ENCODE assay signal across 11 mouse cellular contexts in genomic region chr9:15976959-15977663, GRCm38 (mm10).
A peak's percentile ranks its signal among the peaks of the same experiment; 100 is the strongest.
DNase-seq lines count a peak whose midpoint lies in the region; ATAC-seq lines count a peak whose summit lies in the region.
"Had no signal": no experiment of that assay in that cellular context is flagged by ENCODE, and none has a peak within 500 bp of the region (broad histone marks: within the 10 kb centered on the region; RNA-seq: fewer than 3 reads in every experiment).

No protein-coding gene starts in this region.

- no peaks in the 10 kb centered on the region for H3K9me3 ChIP-seq in forebrain, embryonic 12.5 days
- H3K9me3 ChIP-seq in forebrain, embryonic 10.5 days: no peaks in the 10 kb centered on the region
- H3K9me3 ChIP-seq in neural tube, embryonic 11.5 days (ENCODE audit: control insufficient read depth, low read length): no peaks in the 10 kb centered on the region
- no peaks in the 10 kb centered on the region for H3K9me3 ChIP-seq in limb, embryonic 12.5 days
- H3K9me3 ChIP-seq in stomach, embryonic 15.5 days: no peaks in the 10 kb centered on the region

- no peak for DNase-seq in forebrain, embryonic 10.5 days (ENCODE audit: extremely low spot score, low spot score)
- no peak for DNase-seq in neural tube, embryonic 11.5 days (ENCODE audit: low spot score)
- no peak for DNase-seq in neural tube, embryonic 10.5 days (ENCODE audit: extremely low spot score, low spot score)
- no peak for DNase-seq in right cerebral cortex, postnatal 25 days
- DNase-seq: thymus, adult 2 months had no signal

- H3K36me3 ChIP-seq in forebrain, embryonic 12.5 days (replicated peaks): no peaks in the 10 kb centered on the region
- no peaks in the 10 kb centered on the region for H3K36me3 ChIP-seq in forebrain, embryonic 10.5 days (replicated peaks)
- H3K36me3 ChIP-seq in neural tube, embryonic 11.5 days (ENCODE audit: control insufficient read depth, insufficient read depth, low read length): no peaks in the 10 kb centered on the region
- no peaks in the 10 kb centered on the region for H3K36me3 ChIP-seq in limb, embryonic 12.5 days
- no peaks in the 10 kb centered on the region for H3K36me3 ChIP-seq in stomach, embryonic 15.5 days

- H3K27me3 ChIP-seq in forebrain, embryonic 12.5 days: no peaks in the 10 kb centered on the region
- no peaks in the 10 kb centered on the region for H3K27me3 ChIP-seq in forebrain, embryonic 10.5 days (ENCODE audit: poor library complexity, severe bottlenecking)
- no peaks in the 10 kb centered on the region for H3K27me3 ChIP-seq in neural tube, embryonic 11.5 days (ENCODE audit: control insufficient read depth, insufficient read depth, low read length)
- H3K27me3 ChIP-seq in limb, embryonic 12.5 days: no peaks in the 10 kb centered on the region
- H3K27me3 ChIP-seq in stomach, embryonic 15.5 days (replicated peaks): no peaks in the 10 kb centered on the region
- H3K27me3 ChIP-seq: CH12.LX had no signal

- 46% methylated on average over 12 of the region's 12 CpGs for WGBS in forebrain, embryonic 12.5 days
- WGBS in forebrain, embryonic 10.5 days: 76% methylated on average over 12 of the region's 12 CpGs
- 63% methylated on average over 12 of the region's 12 CpGs for WGBS in neural tube, embryonic 11.5 days
- 53% methylated on average over 12 of the region's 12 CpGs for WGBS in limb, embryonic 12.5 days
- 36% methylated on average over 12 of the region's 12 CpGs for WGBS in stomach, embryonic 15.5 days

- ATAC-seq in forebrain, embryonic 12.5 days (ENCODE audit: low FRiP score): no peak
- ATAC-seq in neural tube, embryonic 11.5 days (ENCODE audit: insufficient read depth, low FRiP score, low TSS enrichment): no peak
- ATAC-seq in limb, embryonic 12.5 days (ENCODE audit: insufficient number of reproducible peaks, insufficient read depth, low FRiP score, low TSS enrichment, low read depth): no peak
- ATAC-seq in stomach, embryonic 15.5 days (ENCODE audit: insufficient read depth, low FRiP score, low read depth): no peak
- ATAC-seq in megakaryocyte progenitor cell, adult 5-6 weeks (replicated peaks; ENCODE audit: poor library complexity): no peak

- H3K9ac ChIP-seq in forebrain, embryonic 12.5 days: no peak overlapping the region
- H3K9ac ChIP-seq in neural tube, embryonic 11.5 days (ENCODE audit: low read length): no peak overlapping the region
- H3K9ac ChIP-seq in limb, embryonic 12.5 days (replicated peaks): no peak overlapping the region
- no peak overlapping the region for H3K9ac ChIP-seq in stomach, embryonic 15.5 days

- H3K27ac ChIP-seq in forebrain, embryonic 12.5 days: peak overlapping the region; percentile 54
- no peak overlapping the region for H3K27ac ChIP-seq in forebrain, embryonic 10.5 days
- 0 out of 2 replicates have a peak overlapping the region, but pooled peaks have one; percentile 23 for H3K27ac ChIP-seq in neural tube, embryonic 11.5 days (ENCODE audit: low read depth, low read length)
- peak overlapping the region; percentile 37; the same call in 1 of the 2 replicates for H3K27ac ChIP-seq in limb, embryonic 12.5 days
- peak overlapping the region; percentile 40 for H3K27ac ChIP-seq in stomach, embryonic 15.5 days
- H3K27ac ChIP-seq: heart, adult 2 months had no signal

- H3K4me1 ChIP-seq in forebrain, embryonic 12.5 days: peaks cover 8% of the 10 kb centered on the region
- H3K4me1 ChIP-seq in forebrain, embryonic 10.5 days: 0 out of 2 replicates have a peak, but pooled peaks cover 4% of the 10 kb centered on the region
- peaks cover 3% of the 10 kb centered on the region; the same call in 1 of the 2 replicates for H3K4me1 ChIP-seq in neural tube, embryonic 11.5 days (ENCODE audit: control insufficient read depth, insufficient read depth, low read length)
- peaks cover 10% of the 10 kb centered on the region for H3K4me1 ChIP-seq in limb, embryonic 12.5 days (replicated peaks)
- H3K4me1 ChIP-seq in stomach, embryonic 15.5 days: 0 out of 2 replicates have a peak, but pooled peaks cover 4% of the 10 kb centered on the region

- no peak overlapping the region for H3K4me2 ChIP-seq in forebrain, embryonic 12.5 days
- no peak overlapping the region for H3K4me2 ChIP-seq in neural tube, embryonic 11.5 days (ENCODE audit: low read depth)
- no peak overlapping the region for H3K4me2 ChIP-seq in limb, embryonic 12.5 days
- no peak overlapping the region for H3K4me2 ChIP-seq in stomach, embryonic 15.5 days

- no peak overlapping the region for H3K4me3 ChIP-seq in forebrain, embryonic 12.5 days (replicated peaks)
- no peak overlapping the region for H3K4me3 ChIP-seq in forebrain, embryonic 10.5 days
- H3K4me3 ChIP-seq in neural tube, embryonic 11.5 days (ENCODE audit: low read depth, low read length): no peak overlapping the region
- no peak overlapping the region for H3K4me3 ChIP-seq in limb, embryonic 12.5 days (replicated peaks)
- no peak overlapping the region for H3K4me3 ChIP-seq in stomach, embryonic 15.5 days (replicated peaks)
- H3K4me3 ChIP-seq: heart, adult 2 months had no signal
